Mouse (Mus musculus) heart, embryonic 14.5 days (tissue): ENCODE measurements around the gene Tnfaip6. TPM values are rescaled to one million over a fixed set of nuclear protein-coding genes. Genes with fewer than 3 reads are reported as not detected.
A peak's percentile ranks its signal among the peaks of the same experiment; 100 is the strongest.
"Not testable (repeated sequence)": the region's sequence is repeated elsewhere in the genome, so short reads cannot be mapped to it uniquely, and the experiment has no call there.

ENCODE experiments used
- ATAC-seq: fragments of 200-750 bp; cut with Nextera tagmentation; 2 replicates; pipeline ENCODE4 v1.8.0; 2017; ENCODE audit warnings: low read depth, moderate TSS enrichment; ENCODE audit not compliant: insufficient number of reproducible peaks, insufficient read depth, low FRiP score
- H3K27ac ChIP-seq, 2 experiments: fragments of 200-500 bp in 1 of 2; fragments of 300-500 bp in 1 of 2; sonication (generic) in 1 of 2; replicated peaks in 1 of 2; 2 replicates each; pipeline ENCODE4 v1.5.1; 2012 to 2014; ENCODE audit warnings: low read depth in 2 of 2, low read length in 2 of 2, control low read depth in 1 of 2, mild to moderate bottlenecking in 1 of 2, mixed read lengths in 1 of 2; ENCODE audit not compliant: control insufficient read depth in 1 of 2, insufficient read depth in 1 of 2
- H3K27me3 ChIP-seq: fragments of 300-500 bp; sonication (generic); 2 replicates; pipeline ENCODE4 v1.6.1; 2014; ENCODE audit warnings: mild to moderate bottlenecking, low read length, control low read depth; ENCODE audit not compliant: control insufficient read depth, insufficient read depth
- H3K36me3 ChIP-seq: fragments of 300-500 bp; sonication (generic); 2 replicates; pipeline ENCODE4 v1.6.1; 2014; ENCODE audit warnings: mild to moderate bottlenecking, control low read depth, low read length, mixed read lengths; ENCODE audit not compliant: control insufficient read depth, insufficient read depth
- H3K4me1 ChIP-seq, 2 experiments: fragments of 200-500 bp in 1 of 2; fragments of 300-500 bp in 1 of 2; sonication (generic) in 1 of 2; 2 replicates each; pipeline ENCODE4 v1.6.1; 2012 to 2014; ENCODE audit warnings: low read length in 2 of 2, control low read depth in 1 of 2, mixed read lengths in 1 of 2; ENCODE audit not compliant: control insufficient read depth in 2 of 2, insufficient read depth in 2 of 2
- H3K4me2 ChIP-seq: fragments of 300-500 bp; sonication (generic); 2 replicates; pipeline ENCODE4 v1.6.1; 2014; ENCODE audit warnings: mild to moderate bottlenecking, low read length
- H3K4me3 ChIP-seq, 2 experiments: fragments of 200-500 bp in 1 of 2; fragments of 300-500 bp in 1 of 2; sonication (generic) in 1 of 2; 2 replicates each; pipeline ENCODE4 v1.5.1; 2012 to 2014; ENCODE audit warnings: low read length in 2 of 2, mild to moderate bottlenecking in 2 of 2, control low read depth in 1 of 2, low read depth in 1 of 2, moderate library complexity in 1 of 2; ENCODE audit not compliant: control insufficient read depth in 1 of 2, insufficient read depth in 1 of 2
- H3K9ac ChIP-seq: fragments of 300-500 bp; sonication (generic); 2 replicates; pipeline ENCODE4 v1.6.1; 2014; ENCODE audit warnings: mild to moderate bottlenecking, low read length
- H3K9me3 ChIP-seq: fragments of 300-500 bp; sonication (generic); 2 replicates; pipeline ENCODE4 v1.6.1; 2016; ENCODE audit warnings: low read length, control low read depth; ENCODE audit not compliant: control insufficient read depth
- WGBS: fragments of 180-500 bp; shearing (Covaris S2); extraction: QIAGEN DNeasy Blood & Tissue Kit; methylation state at CpG from one replicate; pipeline ENCODE4 v1.1.7; 2014; 5-methylcytosine and 5-hydroxymethylcytosine counted together
- polyA plus RNA-seq: library from polyadenylated mRNA; unstranded; fragments of >200 nt; fragmentation: Nextera tagmentation; extraction: Ambion mirVana; gene quantifications from 2 replicates; pipeline ENCODE4 v1.2.1, GENCODE M21; 2014

The Tnfaip6 gene
- 2.5 TPM in 2 replicates for polyA plus RNA-seq

- H3K27ac ChIP-seq: peak within 1 kb of the TSS; percentile 33 to 52; a peak in 2 of 4 replicates
- no peaks in the 10 kb centered on the region for H3K36me3 ChIP-seq
- peak within 1 kb of the TSS; percentile 62 for H3K9ac ChIP-seq
- peak within 1 kb of the TSS; percentile 50 to 57 for H3K4me3 ChIP-seq
- peak within 1 kb of the TSS; percentile 84 for H3K4me2 ChIP-seq
- ATAC-seq: no peak
- no peaks in the 10 kb centered on the region for H3K9me3 ChIP-seq
- H3K27me3 ChIP-seq: no peaks in the 10 kb centered on the region
- under 1% methylated on average over 17 of the region's 17 CpGs for WGBS
- no peaks in the 10 kb centered on the region for H3K4me1 ChIP-seq
Measured at GRCm38 (mm10) chr2:52037882-52038281, at the start of gene Tnfaip6. TSS of gene Tnfaip6 (plus strand) at chr2:52038009.

- Histone ChIP-seq H3K27ac (no peak overlapping the region), H3K9ac (no peak overlapping the region), H3K27me3 (no peaks in the 10 kb centered on the region), H3K36me3 (no peaks in the 10 kb centered on the region), H3K9me3 (no peaks in the 10 kb centered on the region), H3K4me3 (no peak overlapping the region), H3K4me2 (no peak overlapping the region), H3K4me1 (no peaks in the 10 kb centered on the region)
- 44% methylated on average over 2 of the region's 2 CpGs for WGBS
- no peak for ATAC-seq
Measured at GRCm38 (mm10) chr2:51989559-51989958, 48.2 kb upstream of the Tnfaip6 start.

- Histone ChIP-seq H3K27ac (no peak overlapping the region), H3K4me1 (no peaks in the 10 kb centered on the region), H3K9me3 (no peaks in the 10 kb centered on the region), H3K4me3 (no peak overlapping the region), H3K4me2 (no peak overlapping the region), H3K36me3 (no peaks in the 10 kb centered on the region), H3K27me3 (no peaks in the 10 kb centered on the region), H3K9ac (no peak overlapping the region)
- WGBS: 81% methylated on average over 6 of the region's 6 CpGs
- ATAC-seq: no peak
Measured at GRCm38 (mm10) chr2:51991447-51991846, 46.4 kb upstream of the Tnfaip6 start.

- no peak overlapping the region for H3K27ac ChIP-seq
- H3K4me3 ChIP-seq: no peak overlapping the region
- H3K9ac ChIP-seq: no peak overlapping the region
- H3K27me3 ChIP-seq: no peaks in the 10 kb centered on the region
- no peaks in the 10 kb centered on the region for H3K9me3 ChIP-seq
- ATAC-seq: no peak
- H3K36me3 ChIP-seq: no peaks in the 10 kb centered on the region
- no peaks in the 10 kb centered on the region for H3K4me1 ChIP-seq
- no peak overlapping the region for H3K4me2 ChIP-seq
- WGBS: 47% methylated on average over 7 of the region's 7 CpGs
Measured at GRCm38 (mm10) chr2:51999996-52000395, 37.8 kb upstream of the Tnfaip6 start.

GRCm38 (mm10) chr2:52001521-52001920, 36.3 kb upstream of the Tnfaip6 start:
- Histone ChIP-seq H3K4me1 (no peaks in the 10 kb centered on the region), H3K36me3 (no peaks in the 10 kb centered on the region), H3K4me2 (no peak overlapping the region), H3K4me3 (no peak overlapping the region), H3K27me3 (no peaks in the 10 kb centered on the region), H3K9ac (no peak overlapping the region), H3K9me3 (no peaks in the 10 kb centered on the region), H3K27ac (no peak overlapping the region)
- WGBS: 85% methylated on average over 8 of the region's 8 CpGs
- ATAC-seq: no peak

GRCm38 (mm10) chr2:52002299-52002698, 35.5 kb upstream of the Tnfaip6 start:
- H3K9me3 ChIP-seq, H3K27ac ChIP-seq, H3K36me3 ChIP-seq, H3K4me2 ChIP-seq, H3K4me3 ChIP-seq, H3K27me3 ChIP-seq, H3K9ac ChIP-seq, H3K4me1 ChIP-seq, ATAC-seq: not testable (repeated sequence)
- 91% methylated on average over 10 of the region's 10 CpGs for WGBS

GRCm38 (mm10) chr2:52006380-52006779, 31.4 kb upstream of the Tnfaip6 start:
- ATAC-seq: no peak

GRCm38 (mm10) chr2:52011820-52012219, 26.0 kb upstream of the Tnfaip6 start:
- H3K9ac ChIP-seq, H3K9me3 ChIP-seq, H3K27ac ChIP-seq, H3K4me1 ChIP-seq, H3K27me3 ChIP-seq, H3K36me3 ChIP-seq, ATAC-seq, H3K4me2 ChIP-seq, H3K4me3 ChIP-seq: not testable (repeated sequence)
- WGBS: 78% methylated on average over 3 of the region's 3 CpGs

More at GRCm38 (mm10) chr2:52006380-52006779, 31.4 kb upstream of the Tnfaip6 start:
- H3K9me3 ChIP-seq: no peaks in the 10 kb centered on the region
- H3K9ac ChIP-seq: no peak overlapping the region
- no peaks in the 10 kb centered on the region for H3K36me3 ChIP-seq
- no peaks in the 10 kb centered on the region for H3K4me1 ChIP-seq
- no peak overlapping the region for H3K4me3 ChIP-seq
- no peaks in the 10 kb centered on the region for H3K27me3 ChIP-seq
- no peak overlapping the region for H3K27ac ChIP-seq
- no peak overlapping the region for H3K4me2 ChIP-seq
- WGBS: 70% methylated on average over 3 of the region's 3 CpGs
